Mouse (Mus musculus): ENCODE results near the gene Them7. TPM values are rescaled to one million over a fixed set of nuclear protein-coding genes. Genes with fewer than 3 reads are reported as not detected.
A peak's percentile ranks its signal among the peaks of the same experiment; 100 is the strongest.

Them7 gene
- total and polyA plus RNA-seq, 2 experiments: 21.8 to 45.9 TPM

DNA sequence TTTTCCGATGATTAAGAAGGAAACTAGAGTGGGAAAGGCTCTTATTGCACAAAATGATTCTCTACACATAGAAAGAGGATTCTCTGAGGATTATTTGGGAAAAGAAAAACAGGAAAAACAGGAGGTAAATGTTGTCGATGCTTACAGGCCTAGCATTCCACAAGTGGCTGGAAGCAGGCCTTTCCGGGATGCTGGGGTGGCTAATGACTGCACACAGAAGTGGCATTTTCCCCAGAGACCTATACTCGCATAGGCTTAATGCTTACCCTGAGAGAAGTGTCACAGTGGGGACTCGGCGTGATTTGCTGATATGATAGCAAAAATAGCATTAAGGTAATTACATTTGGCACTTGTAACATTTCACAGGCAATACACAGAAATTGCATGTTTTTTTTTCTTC, 124.8 kb downstream of the Them7 start:
- Histone ChIP-seq H3K36me3 (ENCODE audit: control insufficient read depth, insufficient read depth, low read length) (no peaks in the 10 kb centered on the region), H3K9ac (ENCODE audit: low read depth, low read length) (no peak overlapping the region), H3K27me3 (ENCODE audit: control insufficient read depth, insufficient read depth, low read length) (no peaks in the 10 kb centered on the region), H3K4me1 (ENCODE audit: control insufficient read depth, insufficient read depth, low read length) (no peaks in the 10 kb centered on the region), H3K79me2 (ENCODE audit: control insufficient read depth, insufficient read depth, low read length) (no peaks in the 10 kb centered on the region), H3K27ac (replicated peaks; ENCODE audit: insufficient read depth, low read depth, low read length) (no peak overlapping the region), H3K4me3 (ENCODE audit: insufficient read depth, low read depth, low read length) (no peak overlapping the region)
- no peak for DNase-seq (ENCODE audit: extremely low read depth, low read depth, low spot score)
- WGBS: 89% methylated on average over 6 of the region's 6 CpGs
- TF ChIP-seq POLR2A (IDR thresholded peaks at IDR 0.05; ENCODE audit: extremely low read depth, insufficient read depth, low read length) (no peak), CTCF (IDR thresholded peaks at IDR 0.05; ENCODE audit: low read depth, low read length) (no peak)

DNA sequence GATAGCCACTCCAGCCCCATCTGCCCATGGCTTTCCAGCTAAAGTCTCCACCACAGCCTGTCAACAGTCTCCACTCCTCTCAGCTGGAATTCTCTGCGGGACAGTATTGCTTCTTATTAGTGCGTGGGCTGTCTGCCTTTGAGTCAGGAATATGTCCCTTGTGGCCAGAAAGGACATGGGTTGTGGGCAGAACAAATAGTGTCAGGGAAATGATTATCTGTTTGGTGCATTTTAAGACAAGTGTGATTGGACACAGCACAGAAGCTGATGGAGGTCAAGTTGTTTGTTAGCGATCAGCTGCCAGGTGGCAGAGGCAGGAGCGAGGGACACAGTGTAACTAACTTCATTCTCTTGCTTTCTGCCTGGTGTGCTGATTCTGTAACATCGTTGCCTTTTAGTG, 132.7 kb downstream of the Them7 start:
- H3K79me2 ChIP-seq (ENCODE audit: control insufficient read depth, insufficient read depth, low read length): no peaks in the 10 kb centered on the region
- H3K36me3 ChIP-seq (ENCODE audit: control insufficient read depth, insufficient read depth, low read length): no peaks in the 10 kb centered on the region
- WGBS: 79% methylated on average over 5 of the region's 5 CpGs
- no peaks in the 10 kb centered on the region for H3K4me1 ChIP-seq (ENCODE audit: control insufficient read depth, insufficient read depth, low read length)
- TF ChIP-seq POLR2A (IDR thresholded peaks at IDR 0.05; ENCODE audit: extremely low read depth, insufficient read depth, low read length): no peak
- TF ChIP-seq CTCF (IDR thresholded peaks at IDR 0.05; ENCODE audit: low read depth, low read length): no peak
- no peaks in the 10 kb centered on the region for H3K27me3 ChIP-seq (ENCODE audit: control insufficient read depth, insufficient read depth, low read length)
- H3K4me3 ChIP-seq (ENCODE audit: insufficient read depth, low read depth, low read length): no peak overlapping the region
- DNase-seq (ENCODE audit: extremely low read depth, low read depth, low spot score): no peak
- H3K27ac ChIP-seq (replicated peaks; ENCODE audit: insufficient read depth, low read depth, low read length): no peak overlapping the region
- H3K9ac ChIP-seq (ENCODE audit: low read depth, low read length): no peak overlapping the region

DNA sequence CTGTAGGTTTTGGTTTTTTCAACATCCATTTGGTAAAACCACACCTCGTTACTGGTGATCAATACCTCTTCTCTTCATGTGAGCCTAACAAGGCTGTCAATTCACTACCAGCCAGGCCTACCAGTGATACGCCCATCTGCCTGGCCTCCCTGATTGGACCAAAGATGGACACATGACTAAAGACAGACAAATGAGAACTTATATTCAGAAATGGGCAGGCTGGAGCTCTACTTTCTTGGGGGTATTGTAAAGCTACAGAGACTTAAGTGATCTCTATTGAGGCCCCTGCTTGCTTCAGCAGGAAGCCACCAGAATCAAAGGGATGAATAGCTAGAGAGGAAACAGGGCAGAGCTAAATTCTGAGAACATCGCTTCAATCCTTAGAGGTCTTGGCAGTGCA, 133.9 kb downstream of the Them7 start:
- H3K27ac ChIP-seq (replicated peaks; ENCODE audit: insufficient read depth, low read depth, low read length): no peak overlapping the region
- 86% methylated on average over 3 of the region's 3 CpGs for WGBS
- no peaks in the 10 kb centered on the region for H3K4me1 ChIP-seq (ENCODE audit: control insufficient read depth, insufficient read depth, low read length)
- no peaks in the 10 kb centered on the region for H3K27me3 ChIP-seq (ENCODE audit: control insufficient read depth, insufficient read depth, low read length)
- H3K79me2 ChIP-seq (ENCODE audit: control insufficient read depth, insufficient read depth, low read length): no peaks in the 10 kb centered on the region
- no peak overlapping the region for H3K9ac ChIP-seq (ENCODE audit: low read depth, low read length)
- TF ChIP-seq CTCF (IDR thresholded peaks at IDR 0.05; ENCODE audit: low read depth, low read length) (no peak), POLR2A (IDR thresholded peaks at IDR 0.05; ENCODE audit: extremely low read depth, insufficient read depth, low read length) (no peak)
- no peak for DNase-seq (ENCODE audit: extremely low read depth, low read depth, low spot score)
- no peak overlapping the region for H3K4me3 ChIP-seq (ENCODE audit: insufficient read depth, low read depth, low read length)
- H3K36me3 ChIP-seq (ENCODE audit: control insufficient read depth, insufficient read depth, low read length): no peaks in the 10 kb centered on the region

DNA sequence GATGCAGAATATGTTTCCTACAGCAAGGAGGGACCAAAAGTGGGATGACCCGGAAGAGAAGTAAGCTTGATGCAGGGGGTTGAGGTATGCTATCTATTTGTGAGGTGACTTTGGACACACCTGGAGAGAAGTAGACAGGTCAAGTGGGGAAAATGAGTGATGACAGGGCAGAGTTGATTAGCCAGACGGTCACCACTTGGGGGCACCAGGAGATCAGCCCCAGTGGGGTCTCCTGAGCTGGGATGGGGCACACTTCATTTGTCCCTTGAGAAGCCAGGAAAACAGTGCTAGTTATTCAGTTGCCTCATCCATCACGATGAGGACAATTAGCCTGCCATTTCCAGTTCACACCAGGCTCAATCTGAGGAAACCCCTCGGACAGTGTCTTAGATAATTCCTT, 143.5 kb downstream of the Them7 start:
- DNase-seq (ENCODE audit: extremely low read depth, low read depth, low spot score): no peak
- Histone ChIP-seq H3K27ac (replicated peaks; ENCODE audit: insufficient read depth, low read depth, low read length) (no peak overlapping the region), H3K27me3 (ENCODE audit: control insufficient read depth, insufficient read depth, low read length) (no peaks in the 10 kb centered on the region), H3K79me2 (ENCODE audit: control insufficient read depth, insufficient read depth, low read length) (no peaks in the 10 kb centered on the region), H3K4me3 (ENCODE audit: insufficient read depth, low read depth, low read length) (no peak overlapping the region), H3K36me3 (ENCODE audit: control insufficient read depth, insufficient read depth, low read length) (no peaks in the 10 kb centered on the region), H3K4me1 (ENCODE audit: control insufficient read depth, insufficient read depth, low read length) (no peaks in the 10 kb centered on the region), H3K9ac (ENCODE audit: low read depth, low read length) (no peak overlapping the region)
- WGBS: 59% methylated on average over 4 of the region's 4 CpGs
- TF ChIP-seq POLR2A (IDR thresholded peaks at IDR 0.05; ENCODE audit: extremely low read depth, insufficient read depth, low read length) (no peak), CTCF (IDR thresholded peaks at IDR 0.05; ENCODE audit: low read depth, low read length) (peak; percentile 45)

DNA sequence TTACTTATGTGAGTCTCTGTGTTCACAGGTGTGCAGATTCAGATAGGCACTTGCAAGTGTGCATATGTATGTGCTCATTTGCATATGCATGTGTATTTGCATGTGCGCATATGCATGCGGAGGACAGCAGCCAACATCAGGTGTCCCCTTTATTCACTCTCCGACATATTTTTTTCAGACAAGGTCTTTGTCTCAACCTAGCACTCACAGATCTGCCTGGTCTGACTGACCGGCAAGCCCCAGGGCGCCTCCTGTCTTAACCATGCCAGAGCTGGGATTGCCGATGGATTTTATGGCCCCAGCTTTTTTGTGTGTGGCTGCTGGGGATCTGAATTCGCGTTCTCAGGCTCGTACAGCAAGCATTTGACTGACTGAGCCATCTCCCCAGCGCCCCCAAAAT, 146.1 kb downstream of the Them7 start:
- Histone ChIP-seq H3K27me3 (ENCODE audit: control insufficient read depth, insufficient read depth, low read length) (no peaks in the 10 kb centered on the region), H3K9ac (ENCODE audit: low read depth, low read length) (no peak overlapping the region), H3K4me3 (ENCODE audit: insufficient read depth, low read depth, low read length) (no peak overlapping the region), H3K79me2 (ENCODE audit: control insufficient read depth, insufficient read depth, low read length) (no peaks in the 10 kb centered on the region), H3K27ac (replicated peaks; ENCODE audit: insufficient read depth, low read depth, low read length) (no peak overlapping the region), H3K36me3 (ENCODE audit: control insufficient read depth, insufficient read depth, low read length) (no peaks in the 10 kb centered on the region), H3K4me1 (ENCODE audit: control insufficient read depth, insufficient read depth, low read length) (no peaks in the 10 kb centered on the region)
- TF ChIP-seq POLR2A (IDR thresholded peaks at IDR 0.05; ENCODE audit: extremely low read depth, insufficient read depth, low read length) (no peak), CTCF (IDR thresholded peaks at IDR 0.05; ENCODE audit: low read depth, low read length) (no peak)
- DNase-seq (ENCODE audit: extremely low read depth, low read depth, low spot score): no peak
- WGBS: 54% methylated on average over 10 of the region's 10 CpGs

DNA sequence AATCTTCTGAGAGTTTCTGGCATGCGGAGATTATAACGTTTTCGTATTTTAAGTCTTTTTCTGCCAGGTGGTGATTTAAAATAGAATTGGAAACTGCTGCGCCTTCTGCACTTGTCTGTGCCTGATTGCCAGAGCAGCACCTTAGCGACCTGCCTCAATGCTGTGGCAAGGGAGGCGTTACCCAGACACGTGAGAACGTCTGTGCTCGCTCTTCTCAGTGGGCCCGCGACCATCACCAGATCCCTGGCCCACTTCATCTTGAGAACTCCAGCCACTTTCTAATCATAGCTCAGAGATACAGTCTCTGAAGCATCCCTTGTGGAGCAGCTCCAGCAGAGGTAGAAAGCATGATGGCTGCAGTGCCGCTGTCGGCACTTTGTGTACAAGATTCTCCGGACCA, 146.6 kb downstream of the Them7 start:
- Histone ChIP-seq H3K4me3 (ENCODE audit: insufficient read depth, low read depth, low read length) (no peak overlapping the region), H3K79me2 (ENCODE audit: control insufficient read depth, insufficient read depth, low read length) (no peaks in the 10 kb centered on the region)

More for the DNA sequence above, 146.6 kb downstream of the Them7 start:
- Histone ChIP-seq H3K9ac (ENCODE audit: low read depth, low read length) (no peak overlapping the region), H3K36me3 (ENCODE audit: control insufficient read depth, insufficient read depth, low read length) (no peaks in the 10 kb centered on the region), H3K4me1 (ENCODE audit: control insufficient read depth, insufficient read depth, low read length) (no peaks in the 10 kb centered on the region), H3K27me3 (ENCODE audit: control insufficient read depth, insufficient read depth, low read length) (no peaks in the 10 kb centered on the region), H3K27ac (replicated peaks; ENCODE audit: insufficient read depth, low read depth, low read length) (no peak overlapping the region)
- TF ChIP-seq POLR2A (IDR thresholded peaks at IDR 0.05; ENCODE audit: extremely low read depth, insufficient read depth, low read length) (no peak), CTCF (IDR thresholded peaks at IDR 0.05; ENCODE audit: low read depth, low read length) (no peak)
- DNase-seq (ENCODE audit: extremely low read depth, low read depth, low spot score): no peak
- 62% methylated on average over 14 of the region's 14 CpGs for WGBS

Measured in liver, adult 2 months (tissue).